Mouse (Mus musculus): ENCODE data around the gene Iqca. TPM values are rescaled to one million over a fixed set of nuclear protein-coding genes. Genes with fewer than 3 reads are reported as not detected.

Iqca gene
- total and polyA plus RNA-seq, 3 experiments, result 0.27 TPM; not detected in 2

DNA sequence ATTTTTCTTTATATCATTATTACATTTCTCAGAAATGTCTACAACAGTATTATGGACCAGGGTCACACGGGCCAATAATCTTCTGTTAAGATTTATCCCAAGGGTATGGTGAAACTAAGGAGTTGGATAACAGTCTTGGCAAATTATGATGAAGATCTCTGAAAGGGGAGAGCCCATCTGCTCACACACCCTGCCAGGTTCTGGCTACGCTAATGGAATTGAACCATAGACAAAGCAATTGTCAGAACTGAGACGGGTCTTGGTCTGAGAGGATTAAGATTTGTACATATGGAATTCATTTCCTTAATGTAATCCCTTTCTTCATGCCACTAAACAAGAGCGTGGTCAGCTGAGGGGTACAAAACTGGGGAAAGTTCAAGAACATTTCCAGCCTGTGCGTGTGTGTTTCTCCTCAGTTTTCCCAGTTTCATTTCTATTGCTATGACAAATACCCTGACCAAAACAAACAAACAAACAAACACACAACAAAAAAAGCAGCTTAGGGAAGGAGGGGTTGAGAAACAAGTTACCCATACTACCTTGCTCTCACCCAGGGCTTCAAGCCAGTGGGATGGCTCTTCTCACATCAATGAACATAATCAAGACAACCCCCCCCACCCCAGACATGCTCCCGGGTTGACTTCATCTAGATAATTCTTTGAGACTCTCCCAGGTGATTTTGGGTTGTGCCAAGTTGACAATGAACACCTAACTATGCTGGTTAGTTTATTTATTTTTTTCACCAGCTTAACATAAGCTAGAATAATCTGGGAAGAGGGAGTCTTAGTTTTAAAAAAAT is 64.8 kb downstream of the Iqca start:
- no peaks in the 10 kb centered on the region for H3K4me1 ChIP-seq (ENCODE audit: insufficient read depth, low read depth, low read length)
- TF ChIP-seq POLR2AphosphoS5 (IDR thresholded peaks at IDR 0.05; ENCODE audit: insufficient replicate concordance, low read depth, low read length) (no peak), CTCF (IDR thresholded peaks at IDR 0.05; ENCODE audit: low read depth, low read length) (no peak), GATA2 (IDR thresholded peaks at IDR 0.05; ENCODE audit: borderline replicate concordance, low read depth, low read length) (no peak), TAL1 (conservative IDR thresholded peaks at IDR 0.05; ENCODE audit: low read depth, low read length) (no peak), GATA1 (IDR thresholded peaks at IDR 0.05; ENCODE audit: borderline replicate concordance, low read length) (no peak)
- no peaks in the 10 kb centered on the region for H3K27me3 ChIP-seq (ENCODE audit: insufficient read depth, low read length)
- no peaks in the 10 kb centered on the region for H3K36me3 ChIP-seq (replicated peaks)
- ATAC-seq (ENCODE audit: extremely low read depth, insufficient number of reproducible peaks, low FRiP score, poor library complexity, severe bottlenecking) (no peak), DNase-seq (ENCODE audit: low spot score) (no peak)
- H3K4me3 ChIP-seq (ENCODE audit: low read depth, low read length), result no peak overlapping the region
- H3K9me3 ChIP-seq (replicated peaks), result peaks cover 82% of the 10 kb centered on the region

- ATAC-seq (ENCODE audit: extremely low read depth, insufficient number of reproducible peaks, low FRiP score, poor library complexity, severe bottlenecking) (no peak), DNase-seq (ENCODE audit: low spot score) (no peak)
- Histone ChIP-seq H3K27me3 (ENCODE audit: insufficient read depth, low read length) (no peaks in the 10 kb centered on the region), H3K9me3 (replicated peaks) (peaks cover 78% of the 10 kb centered on the region), H3K4me3 (ENCODE audit: low read depth, low read length) (peak overlapping the region; percentile 5; the same call in 1 of the 2 replicates), H3K36me3 (replicated peaks) (no peaks in the 10 kb centered on the region), H3K4me1 (ENCODE audit: insufficient read depth, low read depth, low read length) (no peaks in the 10 kb centered on the region)
- no peak for TF ChIP-seq POLR2AphosphoS5 (IDR thresholded peaks at IDR 0.05; ENCODE audit: insufficient replicate concordance, low read depth, low read length)
- TF ChIP-seq TAL1 (conservative IDR thresholded peaks at IDR 0.05; ENCODE audit: low read depth, low read length), result no peak
- no peak for TF ChIP-seq GATA2 (IDR thresholded peaks at IDR 0.05; ENCODE audit: borderline replicate concordance, low read depth, low read length)
- TF ChIP-seq CTCF (IDR thresholded peaks at IDR 0.05; ENCODE audit: low read depth, low read length), result no peak
- no peak for TF ChIP-seq GATA1 (IDR thresholded peaks at IDR 0.05; ENCODE audit: borderline replicate concordance, low read length)
Measured at GRCm38 (mm10) chr1:90086461-90086860, 66.7 kb downstream of the Iqca start.

DNA sequence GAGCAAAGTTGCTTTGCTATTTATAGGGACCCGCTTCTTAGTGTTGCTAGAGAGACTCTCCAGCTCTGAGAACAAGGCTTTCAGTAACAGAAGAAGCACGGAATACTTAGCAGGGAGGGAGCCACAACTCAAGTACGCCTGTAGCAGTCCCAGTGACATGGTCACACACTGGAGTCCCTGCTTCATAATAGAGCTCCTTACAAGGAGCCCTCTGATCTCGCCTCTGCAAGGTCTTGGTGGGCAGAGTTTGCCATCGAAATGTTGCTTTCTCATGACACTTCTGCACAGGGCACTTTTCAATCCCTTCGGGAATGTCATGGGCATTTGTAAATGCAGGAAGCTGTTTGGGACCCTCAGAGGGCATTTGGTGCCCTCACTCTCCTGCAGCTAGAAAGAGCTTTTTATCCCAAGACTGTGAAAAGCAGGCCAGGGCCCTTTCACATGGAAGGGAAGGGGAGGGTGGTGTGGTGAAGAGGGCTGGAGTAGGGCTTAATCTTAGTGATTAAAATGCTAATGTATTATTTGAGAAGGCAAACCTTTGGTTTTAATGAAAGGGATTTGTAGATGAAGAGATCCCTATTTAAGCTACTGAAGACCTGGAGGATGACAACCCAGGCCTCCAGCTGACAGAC is 67.6 kb downstream of the Iqca start:
- Histone ChIP-seq H3K4me1 (ENCODE audit: insufficient read depth, low read depth, low read length) (no peaks in the 10 kb centered on the region), H3K27me3 (ENCODE audit: insufficient read depth, low read length) (no peaks in the 10 kb centered on the region), H3K4me3 (ENCODE audit: low read depth, low read length) (no peak overlapping the region), H3K36me3 (replicated peaks) (no peaks in the 10 kb centered on the region), H3K9me3 (replicated peaks) (peaks cover 79% of the 10 kb centered on the region)
- ATAC-seq (ENCODE audit: extremely low read depth, insufficient number of reproducible peaks, low FRiP score, poor library complexity, severe bottlenecking), result no peak
- DNase-seq (ENCODE audit: low spot score), result no peak
- TF ChIP-seq CTCF (IDR thresholded peaks at IDR 0.05; ENCODE audit: low read depth, low read length) (no peak), GATA1 (IDR thresholded peaks at IDR 0.05; ENCODE audit: borderline replicate concordance, low read length) (no peak), POLR2AphosphoS5 (IDR thresholded peaks at IDR 0.05; ENCODE audit: insufficient replicate concordance, low read depth, low read length) (no peak), GATA2 (IDR thresholded peaks at IDR 0.05; ENCODE audit: borderline replicate concordance, low read depth, low read length) (no peak), TAL1 (conservative IDR thresholded peaks at IDR 0.05; ENCODE audit: low read depth, low read length) (no peak)

DNA sequence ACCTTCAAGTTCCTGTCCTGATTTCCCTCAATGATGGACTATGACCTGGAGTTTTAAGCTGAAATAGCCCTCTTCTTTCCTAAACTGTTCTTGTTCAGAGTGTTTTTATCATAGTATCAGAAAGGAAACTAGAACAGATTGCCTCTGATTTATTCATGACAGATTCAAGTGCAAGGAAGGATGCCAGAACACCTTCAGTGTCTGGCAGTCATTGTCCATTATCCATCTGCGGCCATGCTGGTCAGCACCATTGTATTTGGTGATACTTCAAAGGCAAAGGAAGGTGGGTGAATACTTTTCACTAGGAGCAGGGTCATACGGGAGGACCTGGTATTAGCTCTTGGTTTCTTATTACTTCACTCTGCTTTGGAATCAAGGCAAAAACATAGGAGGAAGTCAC is 76.9 kb downstream of the Iqca start:
- H3K36me3 ChIP-seq (replicated peaks), result no peaks in the 10 kb centered on the region
- ATAC-seq (ENCODE audit: extremely low read depth, insufficient number of reproducible peaks, low FRiP score, poor library complexity, severe bottlenecking) (no peak), DNase-seq (ENCODE audit: low spot score) (no peak)
- H3K27me3 ChIP-seq (ENCODE audit: insufficient read depth, low read length), result no peaks in the 10 kb centered on the region
- no peak overlapping the region for H3K4me3 ChIP-seq (ENCODE audit: low read depth, low read length)
- H3K4me1 ChIP-seq (ENCODE audit: insufficient read depth, low read depth, low read length), result no peaks in the 10 kb centered on the region
- TF ChIP-seq CTCF (IDR thresholded peaks at IDR 0.05; ENCODE audit: low read depth, low read length), result no peak
- H3K9me3 ChIP-seq (replicated peaks), result peaks cover 72% of the 10 kb centered on the region

- no peak for ATAC-seq (ENCODE audit: extremely low read depth, insufficient number of reproducible peaks, low FRiP score, poor library complexity, severe bottlenecking)
- Histone ChIP-seq H3K27me3 (ENCODE audit: insufficient read depth, low read length) (no peaks in the 10 kb centered on the region), H3K36me3 (replicated peaks) (no peaks in the 10 kb centered on the region), H3K9me3 (replicated peaks) (peaks cover 71% of the 10 kb centered on the region), H3K4me1 (ENCODE audit: insufficient read depth, low read depth, low read length) (no peaks in the 10 kb centered on the region), H3K4me3 (ENCODE audit: low read depth, low read length) (no peak overlapping the region)
- TF ChIP-seq GATA1 (IDR thresholded peaks at IDR 0.05; ENCODE audit: borderline replicate concordance, low read length) (no peak), POLR2AphosphoS5 (IDR thresholded peaks at IDR 0.05; ENCODE audit: insufficient replicate concordance, low read depth, low read length) (no peak), TAL1 (conservative IDR thresholded peaks at IDR 0.05; ENCODE audit: low read depth, low read length) (no peak), GATA2 (IDR thresholded peaks at IDR 0.05; ENCODE audit: borderline replicate concordance, low read depth, low read length) (no peak), CTCF (IDR thresholded peaks at IDR 0.05; ENCODE audit: low read depth, low read length) (no peak)
- no peak for DNase-seq (ENCODE audit: low spot score)
Measured at GRCm38 (mm10) chr1:90074779-90075178, 78.4 kb downstream of the Iqca start.

DNA sequence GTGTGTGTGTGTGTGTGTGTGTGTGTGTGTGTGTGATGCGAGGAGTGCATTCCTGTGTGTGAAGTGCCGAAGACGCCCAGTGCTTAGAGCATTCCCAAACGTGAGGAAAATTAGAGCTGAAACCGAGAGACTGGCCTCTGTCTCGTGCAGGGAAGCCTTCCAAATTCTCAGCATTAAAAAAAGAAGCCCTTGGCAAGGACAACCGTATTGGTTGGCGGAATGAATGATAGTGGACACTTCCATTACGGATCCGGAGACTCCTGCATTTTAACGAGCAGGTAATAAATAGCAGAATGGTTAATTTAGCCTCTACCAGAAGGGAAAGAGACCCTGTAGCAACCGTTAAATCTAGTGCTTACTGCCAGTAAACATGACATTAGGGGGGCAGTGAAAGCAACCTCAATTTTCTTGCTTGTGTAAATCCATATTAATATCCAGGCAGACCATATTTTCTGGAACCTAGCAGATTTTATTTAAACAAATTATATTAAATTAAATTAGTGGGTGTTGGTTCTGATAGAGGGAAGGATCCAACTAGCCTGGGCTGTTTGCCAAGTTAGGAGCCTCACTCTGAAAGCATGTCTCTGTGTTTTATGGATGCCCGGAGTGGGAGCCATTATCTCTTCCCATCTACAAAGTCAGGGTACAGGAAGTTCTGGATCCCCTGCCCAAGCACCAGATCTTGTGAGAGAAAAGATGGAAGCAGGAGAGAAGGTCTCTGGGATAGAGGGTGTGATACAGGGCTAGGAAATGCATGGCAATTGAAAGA is 81.2 kb downstream of the Iqca start:
- Histone ChIP-seq H3K4me3 (ENCODE audit: low read depth, low read length) (no peak overlapping the region), H3K9me3 (replicated peaks) (peaks cover 75% of the 10 kb centered on the region), H3K36me3 (replicated peaks) (no peaks in the 10 kb centered on the region), H3K4me1 (ENCODE audit: insufficient read depth, low read depth, low read length) (no peaks in the 10 kb centered on the region), H3K27me3 (ENCODE audit: insufficient read depth, low read length) (no peaks in the 10 kb centered on the region)
- TF ChIP-seq TAL1 (conservative IDR thresholded peaks at IDR 0.05; ENCODE audit: low read depth, low read length) (no peak), CTCF (IDR thresholded peaks at IDR 0.05; ENCODE audit: low read depth, low read length) (no peak), POLR2AphosphoS5 (IDR thresholded peaks at IDR 0.05; ENCODE audit: insufficient replicate concordance, low read depth, low read length) (no peak), GATA2 (IDR thresholded peaks at IDR 0.05; ENCODE audit: borderline replicate concordance, low read depth, low read length) (no peak), GATA1 (IDR thresholded peaks at IDR 0.05; ENCODE audit: borderline replicate concordance, low read length) (no peak)
- DNase-seq (ENCODE audit: low spot score) (no peak), ATAC-seq (ENCODE audit: extremely low read depth, insufficient number of reproducible peaks, low FRiP score, poor library complexity, severe bottlenecking) (no peak)
